Mouse (Mus musculus): ENCODE results near the gene Diras2.
"Not testable (repeated sequence)": the region's sequence is repeated elsewhere in the genome, so short reads cannot be mapped to it uniquely, and the experiment has no call there.

Diras2 gene

GRCm38 (mm10) chr13:52519425-52519824 is 11.7 kb downstream of the Diras2 start:
- DNase-seq (ENCODE audit: low read depth, low spot score): no peak

GRCm38 (mm10) chr13:52518377-52518776 is 12.7 kb downstream of the Diras2 start:
- DNase-seq (ENCODE audit: low read depth, low spot score): no peak

GRCm38 (mm10) chr13:52517021-52517420 is 14.1 kb downstream of the Diras2 start:
- no peak for DNase-seq (ENCODE audit: low read depth, low spot score)

- no peak for DNase-seq (ENCODE audit: low read depth, low spot score)
Measured at GRCm38 (mm10) chr13:52516561-52516960, 14.5 kb downstream of the Diras2 start.

- DNase-seq (ENCODE audit: low read depth, low spot score): no peak
Measured at GRCm38 (mm10) chr13:52516051-52516450, 15.0 kb downstream of the Diras2 start.

GRCm38 (mm10) chr13:52513554-52513953 is 17.5 kb downstream of the Diras2 start:
- DNase-seq (ENCODE audit: low read depth, low spot score): no peak

GRCm38 (mm10) chr13:52512356-52512755 is 18.7 kb downstream of the Diras2 start:
- no peak for DNase-seq (ENCODE audit: low read depth, low spot score)

GRCm38 (mm10) chr13:52510172-52510880 is 20.8 kb downstream of the Diras2 start:
- no peak for DNase-seq (ENCODE audit: low read depth, low spot score)

- no peak for DNase-seq (ENCODE audit: low read depth, low spot score)
Measured at GRCm38 (mm10) chr13:52507460-52508293, 23.4 kb downstream of the Diras2 start.

- DNase-seq (ENCODE audit: low read depth, low spot score): not testable (repeated sequence)
Measured at GRCm38 (mm10) chr13:52506822-52507221, 24.3 kb downstream of the Diras2 start.

GRCm38 (mm10) chr13:52505683-52506285 is 25.3 kb downstream of the Diras2 start:
- not testable (repeated sequence) for DNase-seq (ENCODE audit: low read depth, low spot score)

GRCm38 (mm10) chr13:52501686-52502085 is 29.4 kb downstream of the Diras2 start:
- DNase-seq (ENCODE audit: low read depth, low spot score): no peak

- DNase-seq (ENCODE audit: low read depth, low spot score): no peak
Measured at GRCm38 (mm10) chr13:52497029-52497550, 34.0 kb downstream of the Diras2 start.

GRCm38 (mm10) chr13:52488821-52489220 is 42.3 kb downstream of the Diras2 start:
- no peak for DNase-seq (ENCODE audit: low read depth, low spot score)

- no peak for DNase-seq (ENCODE audit: low read depth, low spot score)
Measured at GRCm38 (mm10) chr13:52484064-52484463, 47.0 kb downstream of the Diras2 start.

- no peak for DNase-seq (ENCODE audit: low read depth, low spot score)
Measured at GRCm38 (mm10) chr13:52481786-52482185, 49.3 kb downstream of the Diras2 start.

- no peak for DNase-seq (ENCODE audit: low read depth, low spot score)
Measured at GRCm38 (mm10) chr13:52479146-52479545, 51.9 kb downstream of the Diras2 start.

GRCm38 (mm10) chr13:52476998-52477601 is 54.0 kb downstream of the Diras2 start:
- no peak for DNase-seq (ENCODE audit: low read depth, low spot score)

GRCm38 (mm10) chr13:52476222-52476621 is 54.9 kb downstream of the Diras2 start:
- no peak for DNase-seq (ENCODE audit: low read depth, low spot score)

- no peak for DNase-seq (ENCODE audit: low read depth, low spot score)
Measured at GRCm38 (mm10) chr13:52475264-52475663, 55.8 kb downstream of the Diras2 start.

GRCm38 (mm10) chr13:52474807-52475206 is 56.3 kb downstream of the Diras2 start:
- no peak for DNase-seq (ENCODE audit: low read depth, low spot score)

All from c-Kit-negative CD71-positive TER-119-positive erythroid progenitor cells, embryonic 14.5 days (primary cell).